Mouse (Mus musculus) layer of hippocampus, adult 2 months (tissue): ENCODE results near the gene Pxmp4. TPM values are rescaled to one million over a fixed set of nuclear protein-coding genes. Genes with fewer than 3 reads are reported as not detected.

Experiments
- DNase-seq, 2 experiments: peaks; one replicate each; pipeline ENCODE4 v3.0.0; 2022; ENCODE audit warnings: low spot score in 2 of 2
- H3K27ac ChIP-seq: fragments of 200-600 bp; 2 replicates; pipeline ENCODE4 v1.8.1; 2022
- H3K4me3 ChIP-seq: fragments of 200-600 bp; 2 replicates; pipeline ENCODE4 v1.8.1; 2022; ENCODE audit warnings: mild to moderate bottlenecking
- CTCF ChIP-seq: fragments of 200-600 bp; conservative IDR thresholded peaks from 2 replicates; pipeline ENCODE4 v1.8.1; 2022; ENCODE audit warnings: antibody characterized with exemption, mild to moderate bottlenecking, moderate library complexity
- long read RNA-seq, 2 experiments: library from polyadenylated mRNA; stranded (forward); transcript quantifications; one replicate each; pipeline ENCODE4 v2.0.0; 2021; ENCODE audit warnings: borderline mapping rate in 2 of 2
- total RNA-seq, 2 experiments: library from RNA; stranded (reverse); gene quantifications; 2 replicates each; pipeline ENCODE4 v1.2.3; 2021

The Pxmp4 gene
- 10 to 100 TPM; 10.7 to 13.7 TPM for total RNA-seq
- long read RNA-seq, experiment 1, transcript Pxmp4-201 (4 exons, 2,789 nt) = major isoform, 5 of 7 reads
- long read RNA-seq, experiment 1, partial matches to known transcripts = 0 of 7 reads
- long read RNA-seq, experiment 1, other reads (novel, unspliced or antisense) = 1 of 7 reads
- long read RNA-seq, experiment 2, transcript Pxmp4-201 (4 exons, 2,789 nt) = major isoform, 12 of 15 reads
- long read RNA-seq, experiment 2, partial matches to known transcripts = 0 of 15 reads
- long read RNA-seq, experiment 2, other reads (novel, unspliced or antisense) = 2 of 15 reads

GRCm38 (mm10) chr2:154603638-154604153 is at the start of gene Pxmp4:
Pxmp4 (minus strand) TSS chr2:154603708.
- Histone ChIP-seq H3K4me3 (peak within 1 kb of the TSS; percentile 86), H3K27ac (peak within 1 kb of the TSS; percentile 91)
- DNase-seq = peak; percentile 99
- no peak for TF ChIP-seq CTCF

- no peak for TF ChIP-seq CTCF
- no peak for DNase-seq
- H3K27ac ChIP-seq = no peak within 1 kb of the TSS
Observed at GRCm38 (mm10) chr2:154651363-154651762, 47.9 kb upstream of the Pxmp4 start, which contains the start of gene Chmp4b. Chmp4b (plus strand) TSS chr2:154651705.

GRCm38 (mm10) chr2:154650404-154650803 is 46.9 kb upstream of the Pxmp4 start:
- no peak overlapping the region for H3K4me3 ChIP-seq
- no peak for TF ChIP-seq CTCF
- DNase-seq = no peak
- no peak overlapping the region for H3K27ac ChIP-seq

More at GRCm38 (mm10) chr2:154651363-154651762, 47.9 kb upstream of the Pxmp4 start, which contains the start of gene Chmp4b:
- no peak within 1 kb of the TSS for H3K4me3 ChIP-seq

GRCm38 (mm10) chr2:154648086-154648485 is 44.6 kb upstream of the Pxmp4 start:
- no peak for DNase-seq
- Histone ChIP-seq H3K27ac (no peak overlapping the region), H3K4me3 (no peak overlapping the region)
- peak; percentile 76 for TF ChIP-seq CTCF

GRCm38 (mm10) chr2:154646634-154647033 is 43.1 kb upstream of the Pxmp4 start:
- TF ChIP-seq CTCF = peak; percentile 81
- H3K27ac ChIP-seq = no peak overlapping the region
- H3K4me3 ChIP-seq = no peak overlapping the region
- DNase-seq = peak in 1 of 2 experiments; percentile 42

GRCm38 (mm10) chr2:154642712-154643385 is 39.3 kb upstream of the Pxmp4 start:
- TF ChIP-seq CTCF = peak; percentile 47
- Histone ChIP-seq H3K4me3 (no peak overlapping the region), H3K27ac (no peak overlapping the region)
- DNase-seq = no peak

- H3K27ac ChIP-seq = no peak overlapping the region
- no peak for TF ChIP-seq CTCF
- no peak overlapping the region for H3K4me3 ChIP-seq
- no peak for DNase-seq
Observed at GRCm38 (mm10) chr2:154642005-154642459, 38.5 kb upstream of the Pxmp4 start.

- no peak overlapping the region for H3K4me3 ChIP-seq
- no peak for DNase-seq
- TF ChIP-seq CTCF = no peak
- no peak overlapping the region for H3K27ac ChIP-seq
Observed at GRCm38 (mm10) chr2:154641176-154641575, 37.7 kb upstream of the Pxmp4 start.

GRCm38 (mm10) chr2:154639115-154639514 is 35.6 kb upstream of the Pxmp4 start:
- Histone ChIP-seq H3K27ac (no peak overlapping the region), H3K4me3 (no peak overlapping the region)
- TF ChIP-seq CTCF = no peak
- DNase-seq = no peak

GRCm38 (mm10) chr2:154638521-154638920 is 35.0 kb upstream of the Pxmp4 start:
- DNase-seq = no peak
- TF ChIP-seq CTCF = peak; percentile 44

GRCm38 (mm10) chr2:154635826-154636225 is 32.3 kb upstream of the Pxmp4 start:
- Histone ChIP-seq H3K27ac (no peak overlapping the region), H3K4me3 (no peak overlapping the region)
- DNase-seq = no peak
- no peak for TF ChIP-seq CTCF

More at GRCm38 (mm10) chr2:154638521-154638920, 35.0 kb upstream of the Pxmp4 start:
- no peak overlapping the region for H3K4me3 ChIP-seq
- no peak overlapping the region for H3K27ac ChIP-seq

- H3K27ac ChIP-seq = no peak overlapping the region
- no peak overlapping the region for H3K4me3 ChIP-seq
- no peak for TF ChIP-seq CTCF
- DNase-seq = no peak
Observed at GRCm38 (mm10) chr2:154633876-154634644, 30.6 kb upstream of the Pxmp4 start.
